Mouse (Mus musculus) liver (tissue): ENCODE measurements around the gene Cabin1.

Source experiments
- DNase-seq: peaks from one replicate; pipeline ENCODE4 v3.0.0-alpha.2; 2020; ENCODE audit warnings: mixed read lengths

Cabin1 gene

DNA sequence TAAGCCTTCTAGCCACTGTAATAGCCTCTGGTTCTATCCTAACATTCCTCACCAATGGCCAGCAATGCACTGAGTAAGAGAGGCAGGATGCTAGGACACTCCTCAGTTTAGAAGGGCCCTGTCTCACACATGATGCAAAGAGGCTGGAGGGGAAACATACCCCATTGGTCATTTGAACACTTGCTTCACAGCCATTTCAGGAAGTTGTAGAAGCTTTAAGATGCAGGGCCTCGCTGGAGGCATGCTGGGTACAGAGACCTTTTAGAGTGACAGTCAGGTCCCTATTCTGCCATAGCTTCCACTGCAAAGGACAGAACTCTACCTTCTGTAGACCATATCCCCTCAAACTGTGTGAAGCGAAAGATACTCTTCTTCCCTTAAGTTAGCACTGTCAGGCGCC lies 66.4 kb downstream of the Cabin1 start:
- DNase-seq = no peak

DNA sequence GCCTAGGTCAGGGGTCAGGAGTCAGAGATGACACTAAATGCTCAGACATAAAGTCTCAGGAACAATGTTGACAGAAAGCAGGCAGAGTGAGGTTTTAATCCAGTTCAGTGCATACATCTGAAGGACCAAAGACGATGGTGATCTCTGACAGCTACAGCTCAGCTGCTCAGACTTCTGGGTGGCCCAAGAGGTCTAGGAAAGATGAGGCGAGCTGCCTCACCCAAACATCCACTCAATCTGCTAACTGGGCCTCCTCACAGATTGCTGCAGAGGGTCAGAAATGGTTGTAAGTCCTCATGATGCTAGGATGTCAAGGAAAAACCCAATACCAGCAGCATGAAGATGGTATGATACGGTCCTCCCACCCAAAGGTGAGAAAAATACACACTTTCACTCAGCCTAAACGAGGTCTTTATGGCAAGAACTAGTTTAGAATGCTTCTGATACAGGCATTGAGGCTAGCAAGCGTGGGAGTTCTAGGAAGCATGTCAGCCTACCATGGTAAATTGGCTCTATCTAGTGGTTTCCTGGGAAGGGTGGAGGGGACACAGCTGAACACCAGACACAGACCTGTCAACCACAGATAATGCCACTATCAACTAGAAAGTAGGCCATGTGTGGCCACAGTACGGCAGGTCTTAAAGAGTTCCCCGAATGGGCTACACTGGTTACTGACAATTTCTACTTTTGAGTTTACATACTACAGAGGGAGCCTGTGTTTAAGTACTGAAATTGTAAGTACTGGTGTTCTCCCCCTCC lies 67.4 kb downstream of the Cabin1 start:
- peak; percentile 82 for DNase-seq

DNA sequence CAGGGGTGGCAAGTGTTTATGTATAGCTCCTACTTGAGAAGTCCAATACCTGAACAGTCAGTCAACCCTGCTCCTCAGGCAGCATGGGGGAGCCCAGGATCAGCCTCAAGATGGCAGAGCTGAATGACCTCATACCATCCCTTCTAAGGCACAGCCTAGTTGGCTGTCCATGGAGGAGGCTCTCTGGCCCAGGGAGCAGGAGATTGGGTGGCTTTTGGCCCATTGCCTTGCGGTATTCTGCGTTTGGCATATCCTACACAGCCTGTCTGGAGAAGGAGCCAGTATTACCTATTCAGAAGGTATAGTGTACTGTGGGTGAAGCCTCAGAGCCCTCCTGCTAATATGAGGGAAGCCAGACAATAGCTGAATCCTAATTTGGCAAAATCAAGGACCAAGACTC lies 68.6 kb downstream of the Cabin1 start:
- no peak for DNase-seq

DNA sequence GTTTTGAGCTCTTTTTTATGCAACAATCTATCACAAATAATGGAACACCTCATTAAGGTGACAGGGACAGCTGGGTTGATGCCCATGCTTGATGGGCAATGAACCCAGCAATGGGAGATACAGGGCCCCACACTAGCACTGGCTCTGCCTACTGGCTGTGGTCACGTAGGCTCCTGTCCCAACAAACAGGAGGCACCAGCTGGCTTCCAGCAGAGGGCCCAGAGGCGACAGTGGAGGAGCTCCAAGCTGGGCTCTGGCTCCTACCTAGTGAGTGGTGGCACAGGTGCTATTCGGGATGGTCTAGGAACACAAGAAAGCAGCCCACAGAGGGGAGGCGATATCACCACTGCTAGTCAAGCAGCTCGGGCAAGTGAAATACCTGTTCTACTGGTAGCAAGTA lies 69.1 kb downstream of the Cabin1 start:
- no peak for DNase-seq

DNA sequence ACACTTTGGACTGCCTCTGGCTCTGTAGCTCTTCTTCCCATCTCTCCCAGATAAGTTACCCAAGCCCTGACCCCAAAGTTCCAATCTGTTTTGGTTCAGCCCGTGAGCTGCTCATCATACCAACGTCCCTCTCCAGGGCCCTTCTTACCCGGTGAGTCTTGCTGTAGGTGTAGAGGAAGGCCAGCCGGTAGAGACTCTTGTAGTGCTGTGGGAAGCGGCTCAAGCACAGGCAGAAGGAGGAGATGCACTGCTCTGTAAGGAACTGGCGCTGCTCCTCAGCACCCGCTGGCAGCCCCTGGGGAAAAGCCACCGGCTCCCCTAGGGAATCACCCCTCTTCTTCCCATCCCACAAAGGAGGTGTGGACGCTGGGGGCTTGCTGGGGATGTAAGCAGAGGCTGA lies 69.6 kb downstream of the Cabin1 start:
- DNase-seq = no peak

DNA sequence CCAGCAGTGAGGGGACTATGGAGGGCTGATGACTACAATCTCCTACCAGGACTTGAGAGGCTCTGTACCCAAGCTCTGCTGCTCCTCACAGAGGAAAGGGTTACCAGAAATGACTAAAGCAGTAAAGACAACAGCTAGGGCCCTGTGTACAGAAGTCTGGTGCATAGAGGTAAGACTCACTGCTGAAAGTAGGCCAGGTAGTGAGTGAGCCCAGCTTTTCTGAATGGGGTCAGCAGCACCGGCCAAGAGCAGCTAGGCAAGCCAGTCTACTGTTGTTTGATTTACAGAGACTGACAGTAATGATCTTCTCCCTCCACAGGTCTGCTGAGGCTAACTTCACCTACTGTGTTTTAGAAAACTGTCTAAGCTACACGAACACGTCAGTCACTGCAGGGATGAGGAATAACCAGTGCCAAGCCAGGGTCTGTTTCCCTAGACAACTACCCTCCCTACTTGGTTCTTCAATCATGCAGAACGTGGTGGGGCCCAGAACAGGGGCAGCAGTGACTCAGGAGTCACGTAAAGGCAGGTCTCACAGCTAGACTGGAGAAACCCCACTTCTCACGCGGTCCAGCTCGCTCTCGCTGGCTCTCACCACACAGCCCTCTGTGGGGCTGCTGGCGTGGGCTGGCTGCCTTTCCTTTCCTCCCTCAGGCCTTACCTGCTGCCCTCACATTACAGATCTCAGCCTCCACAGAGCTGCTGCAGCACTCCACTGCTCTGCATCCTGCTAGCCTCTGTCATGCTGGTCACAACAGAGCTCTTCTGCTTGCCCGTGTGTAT lies 70.5 kb downstream of the Cabin1 start:
- peak; percentile 32 for DNase-seq

DNA sequence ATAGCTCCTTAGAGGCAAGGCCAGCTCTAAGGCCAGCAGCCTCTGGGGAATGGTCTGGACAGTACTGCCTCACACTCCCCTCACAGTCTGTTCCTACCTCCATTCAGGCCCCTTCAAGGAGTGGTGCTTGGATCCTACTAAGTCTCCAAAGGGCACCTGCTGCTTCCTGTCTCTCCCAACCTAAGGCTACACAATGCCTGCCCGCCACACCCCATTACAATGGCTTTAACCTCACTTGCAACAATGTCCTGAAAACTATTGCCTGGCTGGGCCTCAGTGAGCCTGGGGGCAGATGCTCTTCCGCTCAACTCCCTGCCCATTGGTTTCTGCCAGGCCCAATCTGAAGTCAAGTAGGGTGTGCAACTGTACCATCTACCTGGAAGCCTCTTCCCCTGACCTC lies 75.5 kb downstream of the Cabin1 start:
- no peak for DNase-seq

DNA sequence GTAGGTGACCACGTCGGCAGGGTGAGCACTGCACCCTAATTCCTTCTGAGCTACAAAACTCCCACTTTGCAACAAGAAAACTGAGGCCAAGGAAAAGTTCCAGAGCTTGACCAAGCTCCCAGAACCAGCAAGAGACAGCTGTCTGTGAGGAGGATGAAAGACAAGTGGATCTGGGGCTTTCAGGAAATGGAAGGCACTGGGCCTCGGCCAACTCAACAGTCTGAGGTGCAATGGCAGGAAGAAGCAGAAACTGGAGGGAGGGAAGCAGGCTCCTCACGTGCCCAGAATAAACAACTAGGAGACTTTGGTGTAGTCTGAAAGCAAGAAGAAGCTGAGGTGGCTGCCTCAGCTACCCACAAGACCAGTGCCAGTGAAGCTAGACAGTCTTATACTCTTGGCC lies 77.4 kb downstream of the Cabin1 start:
- no peak for DNase-seq

DNA sequence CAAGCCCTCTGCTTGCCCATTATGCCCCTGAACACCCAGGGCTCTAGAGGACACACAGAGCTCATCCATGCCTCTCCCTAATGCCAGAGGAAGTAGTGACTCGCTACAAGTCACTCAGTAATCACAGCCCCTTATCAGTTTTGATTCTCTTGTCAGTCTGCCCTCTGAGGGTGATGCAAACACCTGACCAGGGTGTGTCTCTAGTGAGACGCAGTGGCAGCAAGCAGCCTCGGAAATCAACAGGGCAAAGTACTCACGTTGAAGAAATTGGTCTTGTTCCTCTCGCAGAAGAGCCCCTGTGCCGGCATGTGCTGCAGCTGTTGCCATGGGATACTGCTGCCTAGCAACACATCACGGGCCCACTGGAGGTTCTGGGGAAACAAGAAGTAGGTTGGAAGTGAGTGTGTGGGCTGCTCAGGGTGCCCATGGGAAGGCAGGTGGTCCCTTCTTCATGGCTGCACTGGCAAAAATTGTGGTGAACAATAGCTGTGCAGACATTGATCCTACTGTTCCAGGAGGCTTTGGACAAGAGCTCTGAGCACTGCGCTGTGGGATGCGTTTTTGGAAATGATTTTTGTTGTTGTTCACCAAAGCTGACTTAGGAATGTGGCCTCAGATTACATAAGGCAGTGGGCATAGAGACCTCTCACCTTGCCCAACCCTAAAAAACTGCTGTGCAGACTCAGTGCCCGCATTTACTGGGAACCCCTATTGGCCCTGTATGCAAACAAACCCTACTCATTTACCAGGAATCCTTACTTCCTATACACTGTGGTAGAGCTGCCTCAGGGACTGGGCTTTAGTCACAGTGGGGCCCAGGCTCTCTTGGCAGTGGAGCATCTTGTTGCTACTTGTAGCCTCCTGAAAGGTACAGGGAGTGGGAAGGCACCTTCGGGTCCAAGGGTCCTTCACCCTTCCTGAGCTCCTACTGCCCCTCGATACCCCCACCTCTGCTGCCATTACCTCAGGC lies 79.8 kb downstream of the Cabin1 start:
- no peak for DNase-seq

DNA sequence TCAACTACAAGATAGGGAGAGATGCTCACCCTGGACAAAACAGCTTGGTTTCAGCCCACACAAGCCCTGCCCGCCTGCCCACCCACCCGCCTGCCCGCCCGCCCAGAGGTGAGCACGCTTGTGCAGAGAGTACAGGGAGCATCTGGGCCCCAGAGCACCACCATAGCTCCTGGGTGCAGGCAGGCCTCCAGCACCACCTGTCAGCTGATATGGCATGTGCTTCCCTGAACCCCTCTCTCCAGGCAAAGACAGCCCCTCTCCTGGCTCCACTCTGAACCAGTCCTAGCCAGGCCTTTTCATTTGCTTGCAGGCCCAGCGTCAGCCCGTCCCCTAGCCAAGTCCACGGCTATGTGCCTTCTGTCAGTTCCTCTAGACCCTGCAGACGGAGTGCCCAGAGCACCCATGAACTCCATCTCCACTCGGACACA lies 83.6 kb downstream of the Cabin1 start:
- no peak for DNase-seq

DNA sequence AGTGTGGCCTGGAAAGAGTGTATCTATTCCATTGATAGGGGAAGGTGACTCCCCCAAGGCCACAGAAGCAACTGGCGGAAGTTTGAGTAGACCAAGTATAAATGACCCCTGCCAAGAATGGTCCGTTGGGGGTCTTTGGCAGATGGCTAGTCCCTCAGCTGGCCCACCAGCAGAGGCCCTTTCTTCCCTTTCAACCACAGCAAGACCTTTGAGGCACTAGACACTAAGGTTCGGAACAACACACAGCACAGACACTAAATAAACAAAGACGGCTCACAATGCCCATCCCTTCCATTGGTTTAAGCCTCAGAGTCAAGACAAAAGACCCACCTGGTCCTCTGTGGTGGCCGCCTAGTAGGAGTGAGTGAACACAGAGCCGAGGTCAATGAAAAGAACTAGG lies 84.9 kb downstream of the Cabin1 start:
- DNase-seq = no peak

DNA sequence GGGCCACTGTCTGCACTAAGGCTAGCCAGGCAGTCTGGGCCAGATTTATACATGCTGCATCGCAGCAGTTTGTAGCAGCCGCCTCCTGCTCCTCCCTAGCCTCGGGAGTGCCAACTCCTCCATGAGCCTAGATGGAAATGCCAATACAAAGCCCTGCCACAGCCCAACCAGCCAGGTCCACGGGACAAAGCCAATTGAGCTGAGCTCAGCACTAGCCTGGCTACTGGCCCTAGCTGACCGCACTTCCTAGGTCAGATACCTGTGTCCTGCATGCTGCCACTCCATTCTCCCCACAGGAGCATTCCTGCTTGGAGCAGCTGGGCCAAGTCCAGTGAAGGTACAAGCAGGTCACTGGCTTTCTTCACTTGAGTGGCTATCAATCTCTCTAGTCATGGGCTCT lies 86.2 kb downstream of the Cabin1 start:
- DNase-seq = no peak

DNA sequence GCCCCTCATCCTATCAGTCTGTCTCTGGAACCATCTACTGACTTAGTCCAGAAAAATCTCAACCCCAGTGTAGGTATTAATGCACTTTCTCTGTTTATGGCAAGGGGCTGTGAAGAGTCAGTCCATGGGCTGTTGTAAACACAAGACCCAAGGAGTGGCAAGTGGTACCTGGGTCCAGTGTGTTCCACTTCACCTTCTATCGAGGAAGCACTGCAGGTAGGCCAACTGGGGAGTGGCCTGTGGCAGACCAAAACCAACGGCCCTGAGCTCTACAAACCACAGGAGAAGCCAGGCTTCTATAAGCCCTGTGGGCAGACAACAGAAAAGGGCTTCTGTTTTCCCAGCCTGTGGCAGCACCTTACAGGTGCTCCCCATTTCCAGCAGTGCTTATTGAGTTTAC lies 86.6 kb downstream of the Cabin1 start:
- DNase-seq = no peak

DNA sequence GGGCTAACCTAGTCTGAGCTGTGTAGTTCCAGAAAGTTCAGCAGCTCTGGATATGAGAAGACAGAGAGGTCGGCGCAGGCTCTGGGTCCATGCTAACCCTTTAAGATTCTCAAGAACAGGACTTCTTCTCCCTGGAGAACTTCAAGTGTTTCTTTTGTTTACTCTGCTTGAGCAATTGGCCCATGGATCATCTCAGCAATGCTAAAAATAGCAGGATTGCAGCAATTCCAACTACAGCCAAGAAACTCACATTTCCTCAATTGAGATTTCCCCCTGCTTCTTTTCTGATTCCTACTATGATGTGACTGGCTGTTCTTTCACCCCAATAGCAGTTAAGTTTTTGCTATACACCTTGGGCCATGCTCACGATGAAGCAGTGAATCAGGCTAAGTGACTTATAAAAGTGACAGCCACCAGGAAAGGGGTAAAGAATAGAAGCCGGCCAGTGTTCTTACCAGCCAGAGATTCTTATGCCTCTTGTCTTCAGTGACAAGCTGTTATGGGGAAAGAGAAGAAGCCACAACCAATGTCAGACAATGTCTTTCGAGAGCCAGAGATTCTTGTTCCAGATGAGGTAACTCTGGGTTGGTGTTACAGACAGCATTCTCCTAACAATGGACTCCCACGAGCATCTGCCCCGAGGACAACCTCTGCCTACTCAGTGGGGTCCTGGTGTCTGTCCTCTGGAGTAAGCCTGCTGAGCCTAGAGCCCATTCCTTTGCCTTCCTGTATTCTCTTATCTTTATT lies 87.1 kb downstream of the Cabin1 start:
- DNase-seq = no peak

DNA sequence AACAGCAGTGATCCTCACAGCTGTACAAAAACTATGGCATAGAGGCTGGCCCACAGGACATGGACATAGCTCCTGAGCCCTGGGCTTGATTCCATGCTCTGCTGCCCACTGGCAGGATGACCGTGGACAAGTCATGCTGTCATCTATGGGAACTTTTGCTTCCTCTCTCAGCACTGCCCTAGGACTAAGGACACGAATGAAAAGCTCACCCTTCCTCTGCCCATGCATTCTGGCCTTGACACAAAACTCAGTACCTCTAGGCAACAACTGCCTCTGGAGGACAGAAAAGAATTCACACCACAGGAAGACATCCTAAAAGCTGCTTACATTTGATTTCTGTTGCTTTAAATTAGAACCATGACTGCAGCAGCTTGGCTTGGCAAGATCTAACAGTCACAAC lies 87.9 kb downstream of the Cabin1 start:
- DNase-seq = no peak

DNA sequence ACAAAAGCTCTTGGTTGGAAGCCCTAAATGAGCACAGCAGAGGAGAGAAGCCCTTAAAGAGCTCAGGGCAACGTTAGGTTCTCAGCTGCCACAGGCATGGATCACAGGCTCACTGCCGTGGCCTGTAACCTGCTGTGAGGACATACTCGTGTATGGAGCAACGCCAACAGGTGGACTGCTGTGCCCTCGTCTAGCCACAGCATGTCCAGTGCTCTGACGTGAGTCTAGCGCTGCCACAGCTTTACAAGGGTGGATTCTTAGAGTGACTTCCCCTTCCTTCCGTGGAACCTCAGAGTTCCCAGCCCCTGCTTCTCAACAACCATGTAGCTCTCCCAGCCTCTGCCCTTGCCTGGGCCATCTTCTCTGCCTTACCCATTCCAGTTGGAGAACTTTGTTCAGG lies 88.5 kb downstream of the Cabin1 start:
- DNase-seq = no peak

DNA sequence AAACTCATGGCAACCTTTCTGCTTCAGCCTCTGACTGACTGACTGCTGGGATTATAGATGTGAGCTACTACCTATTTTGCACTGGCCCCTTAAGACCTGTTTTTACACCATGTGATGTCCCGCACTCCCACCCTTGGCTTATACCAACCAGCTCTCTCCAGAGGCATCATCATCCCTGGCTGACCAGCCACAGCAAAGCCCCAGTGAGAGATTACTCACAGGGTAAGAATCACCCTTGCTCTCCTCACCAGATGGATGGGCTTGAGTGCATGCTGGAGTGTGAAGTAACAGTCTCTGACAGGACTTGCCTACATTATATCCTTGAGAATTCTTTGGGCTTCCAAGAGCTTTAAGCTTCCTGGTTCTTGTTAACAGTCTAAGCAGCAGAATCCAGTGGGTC lies 94.2 kb downstream of the Cabin1 start:
- DNase-seq = no peak

DNA sequence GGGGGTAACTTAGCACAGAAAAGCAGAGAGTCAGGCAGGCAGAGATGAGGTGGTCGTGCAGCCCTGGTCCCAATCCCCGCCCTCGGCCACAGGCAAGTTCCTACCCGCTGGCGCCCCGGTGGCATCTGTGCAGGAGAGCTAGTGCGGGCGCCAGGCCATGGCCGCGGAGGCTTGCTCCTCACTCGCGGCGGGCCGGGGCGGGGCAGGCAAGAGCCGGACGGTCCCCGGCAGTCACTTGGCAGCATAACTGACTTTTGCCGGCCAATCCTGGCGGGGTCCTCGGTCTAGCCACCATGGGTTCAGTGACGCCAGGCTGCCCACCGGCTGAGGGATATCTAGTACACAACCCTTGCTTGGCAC lies 96.2 kb downstream of the Cabin1 start:
- peak; percentile 64 for DNase-seq

DNA sequence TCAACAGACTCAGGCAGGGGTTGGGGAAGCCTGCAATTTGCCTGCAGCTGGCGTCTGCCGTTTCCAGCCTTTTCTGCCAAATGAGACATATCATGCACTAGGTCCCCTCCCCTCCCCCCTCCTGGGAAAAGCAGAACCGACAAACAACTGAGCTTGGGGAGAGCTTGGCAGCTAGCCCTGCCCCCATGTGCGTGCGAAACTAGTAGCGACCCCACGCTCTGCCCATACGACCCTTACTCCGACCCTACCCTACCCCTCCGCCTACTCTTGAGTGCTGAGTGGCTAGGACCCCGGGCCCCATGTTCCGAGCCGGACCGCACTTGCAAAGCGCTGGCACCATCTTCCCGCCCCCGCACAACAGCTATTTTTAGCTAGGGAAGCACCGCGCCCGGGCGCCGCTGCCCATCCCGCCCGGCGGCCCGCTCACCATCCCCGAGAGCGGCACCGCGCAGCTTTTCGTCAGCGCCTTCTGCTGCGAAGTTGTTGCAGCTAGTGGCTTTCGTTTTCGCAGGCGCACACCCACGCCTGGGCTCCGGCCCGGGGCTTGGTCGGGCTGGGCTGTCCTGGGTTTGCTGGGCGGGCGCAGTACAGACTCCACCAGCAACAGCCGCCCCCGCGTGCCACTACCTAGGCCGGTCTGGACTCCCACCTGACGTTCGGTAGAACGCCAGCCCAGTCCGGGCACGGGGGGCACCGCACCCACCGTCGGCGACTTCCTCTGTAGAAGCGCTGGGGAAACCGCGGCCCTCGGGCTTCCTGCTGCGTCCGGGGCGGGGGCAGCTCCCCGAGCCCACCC lies 96.8 kb downstream of the Cabin1 start:
- DNase-seq = peak; percentile 60

DNA sequence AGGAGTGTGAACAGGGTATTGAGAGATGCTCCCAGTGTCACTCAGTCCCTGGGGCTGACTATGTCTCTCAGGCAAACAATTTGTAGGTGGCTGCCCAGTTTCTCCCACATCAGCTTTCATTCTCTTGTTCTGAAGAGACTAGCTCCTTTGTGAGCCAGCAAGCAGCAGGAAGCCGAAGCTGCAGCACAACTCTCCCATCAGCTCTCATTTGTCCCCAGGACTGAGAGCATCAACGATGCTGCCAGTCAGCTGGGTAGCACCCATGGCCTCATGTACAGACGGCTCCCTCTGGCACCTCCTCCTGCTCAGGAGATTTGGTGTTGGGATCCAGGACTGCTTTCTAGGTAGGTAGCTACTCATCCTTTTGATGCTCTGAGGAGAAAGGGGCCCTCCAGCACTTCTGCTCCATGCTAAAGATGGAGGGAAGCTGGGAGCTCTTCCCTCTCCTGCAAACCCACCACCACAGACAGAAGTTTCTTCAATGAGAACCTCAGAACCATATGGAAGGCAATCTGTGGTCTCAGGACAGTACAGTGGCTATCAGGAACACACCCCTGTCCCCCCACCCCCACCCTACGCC lies 97.6 kb downstream of the Cabin1 start:
- no peak for DNase-seq

DNA sequence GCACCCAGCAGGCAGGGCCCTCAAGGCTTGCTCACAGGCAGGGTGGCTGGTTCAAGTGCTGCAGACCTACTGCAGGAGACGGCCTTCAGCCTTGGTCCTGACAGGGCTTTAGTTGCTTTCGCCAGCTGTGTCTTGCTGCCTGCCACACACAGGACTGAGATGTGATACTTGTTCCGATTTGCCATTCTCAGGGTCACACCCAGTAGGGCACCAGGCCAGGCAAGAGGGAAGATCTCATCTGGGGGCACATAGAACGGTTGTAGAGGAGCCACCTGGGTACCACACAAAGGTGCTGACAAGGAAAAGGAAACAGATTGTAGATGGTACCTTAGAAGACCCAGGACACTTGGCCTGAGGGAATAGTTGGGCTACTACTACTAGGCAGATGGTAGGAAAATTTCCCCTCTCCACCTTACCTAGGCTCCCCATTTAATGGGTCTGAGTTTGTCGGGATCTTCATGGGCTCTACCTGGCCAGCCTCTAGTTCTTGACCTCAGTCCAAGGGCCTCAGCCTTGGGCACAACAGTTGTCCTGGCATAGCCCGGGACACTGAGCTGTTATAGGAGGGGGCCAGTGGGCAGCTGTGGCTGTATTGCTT lies 99.4 kb downstream of the Cabin1 start:
- DNase-seq = no peak
